Mouse (Mus musculus): ENCODE results near the gene Stra6l. TPM values are rescaled to one million over a fixed set of nuclear protein-coding genes. Genes with fewer than 3 reads are reported as not detected.

Stra6l gene
- polyA plus RNA-seq, 1 experiment from 2014 or later, result 0.11 TPM

- peak overlapping the region in 1 of 2 experiments; percentile 11; a peak in 1 of 4 replicates for H3K4me3 ChIP-seq (ENCODE audit: control insufficient read depth in 1 of 2, insufficient read depth in 1 of 2, low read depth in 1 of 2, low read length in 2 of 2)
Observed at GRCm38 (mm10) chr4:45869021-45869815, 20.8 kb downstream of the Stra6l start.

GRCm38 (mm10) chr4:45872147-45872546, 23.7 kb downstream of the Stra6l start:
- no peak overlapping the region for H3K9ac ChIP-seq (ENCODE audit: low read length)
- H3K27me3 ChIP-seq (ENCODE audit: control insufficient read depth, insufficient read depth, low read length), result no peaks in the 10 kb centered on the region
- no peak overlapping the region for H3K4me2 ChIP-seq (ENCODE audit: low read length)
- ATAC-seq (ENCODE audit: insufficient number of reproducible peaks, insufficient read depth, low FRiP score, low read depth), result no peak
- 77% methylated on average over 2 of the region's 2 CpGs for WGBS
- H3K4me3 ChIP-seq (ENCODE audit: control insufficient read depth in 1 of 2, insufficient read depth in 1 of 2, low read depth in 1 of 2, low read length in 2 of 2), result no peak overlapping the region
- no peaks in the 10 kb centered on the region for H3K36me3 ChIP-seq (ENCODE audit: control insufficient read depth, insufficient read depth, low read length)
- no peak overlapping the region for H3K27ac ChIP-seq (replicated peaks in 1 of 2; ENCODE audit: control insufficient read depth in 1 of 2, insufficient read depth in 1 of 2, low read depth in 2 of 2, low read length in 2 of 2)
- 0 out of 2 replicates have a peak, but pooled peaks cover 4% of the 10 kb centered on the region for H3K9me3 ChIP-seq (ENCODE audit: control insufficient read depth, low read length)
- H3K4me1 ChIP-seq (ENCODE audit: control insufficient read depth in 2 of 2, insufficient read depth in 2 of 2, low read length in 2 of 2), result peaks cover 2 to 6% of the 10 kb centered on the region in 2 experiments; a peak in 2 of 4 replicates

More at GRCm38 (mm10) chr4:45869021-45869815, 20.8 kb downstream of the Stra6l start:
- no peak for ATAC-seq (ENCODE audit: insufficient number of reproducible peaks, insufficient read depth, low FRiP score, low read depth)
- Histone ChIP-seq H3K9me3 (ENCODE audit: control insufficient read depth, low read length) (no peaks in the 10 kb centered on the region), H3K36me3 (ENCODE audit: control insufficient read depth, insufficient read depth, low read length) (no peaks in the 10 kb centered on the region), H3K9ac (ENCODE audit: low read length) (peak overlapping the region; percentile 35), H3K27me3 (ENCODE audit: control insufficient read depth, insufficient read depth, low read length) (no peaks in the 10 kb centered on the region), H3K27ac (replicated peaks in 1 of 2; ENCODE audit: control insufficient read depth in 1 of 2, insufficient read depth in 1 of 2, low read depth in 2 of 2, low read length in 2 of 2) (no peak overlapping the region), H3K4me2 (ENCODE audit: low read length) (peak overlapping the region; percentile 54), H3K4me1 (ENCODE audit: control insufficient read depth in 2 of 2, insufficient read depth in 2 of 2, low read length in 2 of 2) (peaks cover 2 to 6% of the 10 kb centered on the region in 2 experiments; a peak in 2 of 4 replicates)
- WGBS, result 26% methylated on average over 24 of the region's 24 CpGs

GRCm38 (mm10) chr4:45878929-45879328, 30.5 kb downstream of the Stra6l start:
- H3K4me3 ChIP-seq (ENCODE audit: control insufficient read depth in 1 of 2, insufficient read depth in 1 of 2, low read depth in 1 of 2, low read length in 2 of 2), result no peak overlapping the region
- no peak overlapping the region for H3K4me2 ChIP-seq (ENCODE audit: low read length)
- H3K4me1 ChIP-seq (ENCODE audit: control insufficient read depth in 2 of 2, insufficient read depth in 2 of 2, low read length in 2 of 2), result no peaks in the 10 kb centered on the region
- WGBS, result 33% methylated on average over 5 of the region's 5 CpGs
- no peaks in the 10 kb centered on the region for H3K36me3 ChIP-seq (ENCODE audit: control insufficient read depth, insufficient read depth, low read length)
- H3K27ac ChIP-seq (replicated peaks in 1 of 2; ENCODE audit: control insufficient read depth in 1 of 2, insufficient read depth in 1 of 2, low read depth in 2 of 2, low read length in 2 of 2), result no peak overlapping the region
- H3K9me3 ChIP-seq (ENCODE audit: control insufficient read depth, low read length), result 0 out of 2 replicates have a peak, but pooled peaks cover 4% of the 10 kb centered on the region
- no peaks in the 10 kb centered on the region for H3K27me3 ChIP-seq (ENCODE audit: control insufficient read depth, insufficient read depth, low read length)
- ATAC-seq (ENCODE audit: insufficient number of reproducible peaks, insufficient read depth, low FRiP score, low read depth), result no peak
- H3K9ac ChIP-seq (ENCODE audit: low read length), result no peak overlapping the region

GRCm38 (mm10) chr4:45882521-45882920, 34.1 kb downstream of the Stra6l start:
- 62% methylated on average over 9 of the region's 9 CpGs for WGBS
- no peak overlapping the region for H3K27ac ChIP-seq (replicated peaks in 1 of 2; ENCODE audit: control insufficient read depth in 1 of 2, insufficient read depth in 1 of 2, low read depth in 2 of 2, low read length in 2 of 2)
- H3K9me3 ChIP-seq (ENCODE audit: control insufficient read depth, low read length), result no peaks in the 10 kb centered on the region
- no peak for ATAC-seq (ENCODE audit: insufficient number of reproducible peaks, insufficient read depth, low FRiP score, low read depth)
- H3K4me3 ChIP-seq (ENCODE audit: control insufficient read depth in 1 of 2, insufficient read depth in 1 of 2, low read depth in 1 of 2, low read length in 2 of 2), result no peak overlapping the region
- no peaks in the 10 kb centered on the region for H3K4me1 ChIP-seq (ENCODE audit: control insufficient read depth in 2 of 2, insufficient read depth in 2 of 2, low read length in 2 of 2)
- no peaks in the 10 kb centered on the region for H3K27me3 ChIP-seq (ENCODE audit: control insufficient read depth, insufficient read depth, low read length)
- no peaks in the 10 kb centered on the region for H3K36me3 ChIP-seq (ENCODE audit: control insufficient read depth, insufficient read depth, low read length)
- H3K9ac ChIP-seq (ENCODE audit: low read length), result no peak overlapping the region
- H3K4me2 ChIP-seq (ENCODE audit: low read length), result no peak overlapping the region

- Histone ChIP-seq H3K36me3 (ENCODE audit: control insufficient read depth, insufficient read depth, low read length) (no peaks in the 10 kb centered on the region), H3K4me1 (ENCODE audit: control insufficient read depth in 2 of 2, insufficient read depth in 2 of 2, low read length in 2 of 2) (no peaks in the 10 kb centered on the region), H3K4me2 (ENCODE audit: low read length) (no peak overlapping the region), H3K4me3 (ENCODE audit: control insufficient read depth in 1 of 2, insufficient read depth in 1 of 2, low read depth in 1 of 2, low read length in 2 of 2) (no peak overlapping the region), H3K27ac (replicated peaks in 1 of 2; ENCODE audit: control insufficient read depth in 1 of 2, insufficient read depth in 1 of 2, low read depth in 2 of 2, low read length in 2 of 2) (no peak overlapping the region), H3K9ac (ENCODE audit: low read length) (no peak overlapping the region), H3K9me3 (ENCODE audit: control insufficient read depth, low read length) (no peaks in the 10 kb centered on the region), H3K27me3 (ENCODE audit: control insufficient read depth, insufficient read depth, low read length) (no peaks in the 10 kb centered on the region)
- WGBS, result 90% methylated on average over 16 of the region's 16 CpGs
- no peak for ATAC-seq (ENCODE audit: insufficient number of reproducible peaks, insufficient read depth, low FRiP score, low read depth)
Observed at GRCm38 (mm10) chr4:45883250-45883649, 34.8 kb downstream of the Stra6l start.

- Histone ChIP-seq H3K27ac (replicated peaks in 1 of 2; ENCODE audit: control insufficient read depth in 1 of 2, insufficient read depth in 1 of 2, low read depth in 2 of 2, low read length in 2 of 2) (no peak overlapping the region), H3K27me3 (ENCODE audit: control insufficient read depth, insufficient read depth, low read length) (no peaks in the 10 kb centered on the region), H3K36me3 (ENCODE audit: control insufficient read depth, insufficient read depth, low read length) (no peaks in the 10 kb centered on the region), H3K9ac (ENCODE audit: low read length) (no peak overlapping the region), H3K4me1 (ENCODE audit: control insufficient read depth in 2 of 2, insufficient read depth in 2 of 2, low read length in 2 of 2) (peaks cover 4 to 5% of the 10 kb centered on the region in 2 experiments; a peak in 3 of 4 replicates), H3K4me3 (ENCODE audit: control insufficient read depth in 1 of 2, insufficient read depth in 1 of 2, low read depth in 1 of 2, low read length in 2 of 2) (no peak overlapping the region), H3K9me3 (ENCODE audit: control insufficient read depth, low read length) (no peaks in the 10 kb centered on the region), H3K4me2 (ENCODE audit: low read length) (no peak overlapping the region)
- WGBS, result 85% methylated on average over 6 of the region's 6 CpGs
- no peak for ATAC-seq (ENCODE audit: insufficient number of reproducible peaks, insufficient read depth, low FRiP score, low read depth)
Observed at GRCm38 (mm10) chr4:45889487-45889886, 41.0 kb downstream of the Stra6l start.

GRCm38 (mm10) chr4:45890066-45890761, 41.8 kb downstream of the Stra6l start, which contains the start of gene Ccdc180:
Ccdc180 (plus strand) TSS chr4:45890303.
- H3K4me1 ChIP-seq (ENCODE audit: control insufficient read depth in 2 of 2, insufficient read depth in 2 of 2, low read length in 2 of 2), result peaks cover 4 to 5% of the 10 kb centered on the region in 2 experiments; a peak in 3 of 4 replicates
- H3K9ac ChIP-seq (ENCODE audit: low read length), result no peak within 1 kb of the TSS
- H3K4me3 ChIP-seq (ENCODE audit: control insufficient read depth in 1 of 2, insufficient read depth in 1 of 2, low read depth in 1 of 2, low read length in 2 of 2), result no peak within 1 kb of the TSS
- H3K36me3 ChIP-seq (ENCODE audit: control insufficient read depth, insufficient read depth, low read length), result no peaks in the 10 kb centered on the region
- ATAC-seq (ENCODE audit: insufficient number of reproducible peaks, insufficient read depth, low FRiP score, low read depth), result no peak
- H3K27me3 ChIP-seq (ENCODE audit: control insufficient read depth, insufficient read depth, low read length), result no peaks in the 10 kb centered on the region
- H3K27ac ChIP-seq (replicated peaks in 1 of 2; ENCODE audit: control insufficient read depth in 1 of 2, insufficient read depth in 1 of 2, low read depth in 2 of 2, low read length in 2 of 2), result no peak within 1 kb of the TSS
- no peaks in the 10 kb centered on the region for H3K9me3 ChIP-seq (ENCODE audit: control insufficient read depth, low read length)
- 20% methylated on average over 19 of the region's 19 CpGs for WGBS
- peak within 1 kb of the TSS; percentile 40 for H3K4me2 ChIP-seq (ENCODE audit: low read length)

Measured in heart, embryonic 14.5 days (tissue).